Mouse (Mus musculus) 416B (cell line): Measurements from ENCODE around the gene Agap1.

Source experiments
- DNase-seq: peaks from one replicate; pipeline ENCODE4 v3.0.0; 2011; ENCODE audit warnings: low read depth

The Agap1 gene

DNA sequence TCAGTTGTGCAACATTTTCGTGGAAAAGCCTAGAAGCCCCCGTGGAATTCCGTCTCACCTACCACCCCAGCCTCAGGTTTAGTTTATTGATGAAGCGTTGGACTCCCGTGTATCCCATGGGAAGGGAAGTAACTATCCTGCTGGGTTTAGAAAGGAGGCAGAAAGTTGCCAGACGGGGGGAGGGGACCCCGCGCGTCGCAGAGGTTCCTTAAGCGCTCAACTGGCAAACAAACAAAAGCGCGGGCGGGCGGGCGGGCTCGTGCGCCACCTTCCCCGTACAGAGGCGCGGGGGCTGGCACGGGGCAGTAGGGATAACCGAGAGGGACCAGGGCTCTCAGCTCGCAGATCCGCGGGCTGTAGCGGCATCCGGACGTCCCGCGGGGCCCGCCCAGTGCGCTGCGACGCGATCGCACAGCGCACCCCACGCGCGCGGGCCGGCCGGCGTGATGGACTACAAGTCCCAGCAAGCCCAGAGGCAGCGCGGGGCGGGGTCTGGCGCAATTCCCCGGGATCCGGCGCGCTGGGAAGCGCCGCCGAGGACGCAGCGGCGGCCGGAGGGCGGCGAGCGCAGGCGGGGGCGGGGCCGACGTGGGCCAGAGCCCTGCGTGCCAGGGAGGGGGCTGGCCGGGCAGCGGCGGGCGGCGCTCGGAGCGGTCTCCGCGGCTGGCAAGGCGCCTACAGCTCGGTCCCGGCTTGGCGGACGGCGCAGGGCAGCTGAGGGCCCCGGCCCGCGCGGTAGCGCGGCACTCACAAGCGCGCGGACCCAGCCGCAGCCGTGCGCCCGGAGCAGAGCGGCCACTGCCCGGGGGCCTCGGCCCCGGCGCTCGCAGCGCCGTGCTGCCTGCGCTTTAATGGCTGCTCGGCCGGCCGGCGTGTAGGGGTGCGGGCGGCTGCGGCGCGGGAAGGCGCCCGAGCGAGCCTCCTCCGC is at the start of gene Agap1:
TSS of gene Agap1 (plus strand) at position 611 of the 928 bp plus-strand sequence.
- peak; percentile 82 for DNase-seq

DNA sequence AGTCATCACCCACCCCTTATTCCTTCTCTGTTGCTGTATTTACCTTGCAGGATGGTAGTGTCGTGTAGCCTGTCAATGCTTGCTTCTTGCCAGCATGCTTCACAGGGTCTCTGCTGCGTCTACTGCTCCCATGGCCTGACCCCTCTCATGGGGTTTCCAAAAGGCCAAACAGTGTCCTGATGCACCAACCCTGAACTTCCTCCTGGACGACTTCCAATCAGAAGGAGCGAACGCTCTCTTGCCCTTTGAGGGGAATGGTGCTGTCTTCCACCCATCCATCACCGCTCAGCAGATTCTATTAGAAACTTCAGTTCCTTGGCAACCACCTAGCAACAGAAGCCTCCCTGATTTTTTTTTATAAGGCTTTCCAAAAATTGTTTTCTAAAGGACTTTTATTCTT is 48.6 kb upstream of the Agap1 start:
- DNase-seq: no peak

DNA sequence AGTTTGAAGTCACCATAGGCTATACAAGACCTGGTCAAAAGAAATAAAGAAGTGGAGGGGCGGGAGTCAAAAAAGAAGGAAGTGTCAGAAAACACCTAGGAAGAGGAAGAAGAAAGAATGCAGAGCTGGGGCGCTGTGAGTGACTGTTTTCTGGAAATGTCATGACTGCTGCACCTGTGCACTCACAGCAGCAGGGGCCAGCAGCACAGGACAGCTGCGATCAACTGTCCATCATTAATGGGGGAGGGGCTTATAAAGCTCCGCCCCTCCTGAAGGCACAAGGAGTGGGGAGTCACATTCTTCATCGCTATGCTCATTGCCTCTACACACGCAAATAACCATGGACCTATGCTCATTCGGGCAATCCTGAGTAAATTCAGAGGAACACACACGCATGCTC is 46.6 kb upstream of the Agap1 start:
- DNase-seq: no peak

DNA sequence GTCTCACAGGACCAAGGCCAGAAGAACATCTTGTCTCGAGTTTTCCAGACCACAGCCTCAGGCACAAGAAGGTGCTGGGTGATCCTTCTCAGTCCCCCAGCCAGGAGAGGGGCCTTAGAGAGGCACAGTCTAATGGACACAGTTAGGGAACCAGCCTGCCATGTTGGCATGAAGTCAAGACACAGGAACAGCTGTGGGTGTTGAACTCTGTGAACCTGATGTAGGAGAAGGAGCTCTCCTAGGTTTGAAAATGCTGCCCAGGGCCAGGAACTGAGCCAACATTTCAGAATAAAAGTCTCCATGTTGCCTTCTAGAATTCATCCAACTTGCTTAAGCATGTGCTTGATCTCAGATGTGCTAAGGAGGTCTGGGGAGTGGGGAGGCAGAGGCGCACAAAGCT is 41.5 kb upstream of the Agap1 start:
- no peak for DNase-seq

DNA sequence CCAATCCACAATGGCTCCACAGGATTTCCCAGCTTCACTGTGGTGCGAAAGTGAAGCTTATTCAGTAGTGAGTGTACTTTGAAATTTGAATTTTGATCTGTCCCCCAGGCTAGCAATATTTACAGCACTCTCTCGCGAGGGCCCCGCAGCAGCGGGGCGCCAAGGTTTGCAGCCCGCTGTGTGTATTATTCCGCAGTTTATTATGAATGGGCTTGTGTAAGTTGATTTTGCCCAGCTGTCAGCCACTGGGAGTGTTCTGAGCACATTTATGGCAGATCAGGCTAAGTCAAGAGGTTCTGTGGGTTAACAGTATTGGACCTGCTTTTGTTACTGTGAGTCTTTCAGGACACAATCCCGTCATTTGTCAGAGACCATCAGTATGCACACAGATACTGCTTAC is 40.0 kb upstream of the Agap1 start:
- DNase-seq: no peak

DNA sequence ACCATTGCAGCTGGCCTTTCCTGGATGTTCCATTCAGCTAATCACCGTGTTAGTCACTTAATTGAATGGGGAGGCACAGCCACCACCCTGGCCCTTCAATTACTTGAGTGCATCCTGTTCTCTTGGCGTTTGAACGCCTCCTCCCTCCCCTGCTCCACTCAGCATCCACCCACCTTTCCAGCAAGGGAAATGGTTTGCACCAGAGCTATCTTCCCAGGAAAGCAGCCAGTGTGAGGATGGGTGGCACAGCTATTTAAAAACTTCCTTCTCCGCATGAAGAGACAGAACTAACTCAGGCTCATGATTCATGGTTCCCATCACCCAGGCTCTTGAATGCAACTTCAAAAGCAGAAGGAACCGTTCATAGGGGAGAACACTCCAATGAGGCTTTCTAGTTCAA is 37.7 kb upstream of the Agap1 start:
- no peak for DNase-seq

DNA sequence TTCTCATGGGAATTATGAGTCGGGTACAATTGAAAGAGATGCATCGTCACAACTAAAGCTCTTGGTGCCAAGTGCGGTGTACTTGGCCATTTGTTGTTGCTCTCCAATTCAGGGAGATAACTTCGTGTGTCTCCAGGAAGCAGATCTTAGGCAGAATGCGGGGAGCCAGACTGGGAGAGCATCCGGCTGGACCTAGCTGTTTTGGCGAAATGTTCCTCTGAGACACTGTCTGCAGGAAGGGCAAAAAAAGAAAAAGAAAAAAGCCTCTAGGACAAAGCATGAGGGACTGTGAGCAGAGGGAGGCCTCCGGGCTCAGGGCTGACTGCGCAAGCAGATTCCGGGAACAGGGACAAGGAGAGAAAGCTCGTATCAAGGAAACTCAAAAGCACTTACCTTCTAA is 34.0 kb upstream of the Agap1 start:
- DNase-seq: no peak

DNA sequence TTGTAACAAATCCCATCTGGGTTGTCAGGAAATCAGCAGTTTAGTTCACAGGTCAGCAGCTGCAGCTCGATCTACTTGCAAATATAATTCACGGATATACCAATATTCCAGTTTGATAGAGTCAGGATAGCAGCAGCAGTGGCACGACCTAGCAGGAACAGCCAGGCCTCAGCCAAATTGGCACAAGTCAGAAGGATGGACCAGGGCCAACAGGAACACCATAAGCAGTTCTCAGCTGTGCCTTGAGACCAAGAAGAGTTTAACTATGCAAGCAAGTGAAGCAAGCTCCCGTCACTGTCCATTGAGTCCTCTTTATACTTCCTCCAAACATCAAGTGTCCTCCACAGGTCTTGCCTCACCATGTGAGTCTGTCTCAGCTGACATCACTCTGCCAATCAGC is 33.2 kb upstream of the Agap1 start:
- no peak for DNase-seq

DNA sequence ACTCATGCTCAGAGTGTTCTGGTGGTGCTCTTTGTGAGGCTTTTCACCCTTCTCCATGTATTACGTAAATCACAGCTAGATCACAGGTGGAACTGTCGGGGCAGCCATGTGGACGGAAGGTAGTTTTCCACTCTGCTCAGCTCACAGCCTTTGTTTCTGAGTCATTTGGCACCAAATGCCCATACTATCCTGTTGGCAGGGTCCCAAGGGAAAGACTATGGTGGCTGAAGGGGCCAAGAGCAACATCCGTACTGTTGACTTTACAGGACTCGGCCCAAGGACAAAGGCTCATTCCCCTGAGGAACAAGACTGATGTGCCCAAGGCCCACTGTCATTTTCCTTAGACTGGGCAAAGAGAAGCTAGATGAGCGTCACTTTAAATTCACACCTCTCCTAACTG is 30.0 kb upstream of the Agap1 start:
- DNase-seq: no peak

DNA sequence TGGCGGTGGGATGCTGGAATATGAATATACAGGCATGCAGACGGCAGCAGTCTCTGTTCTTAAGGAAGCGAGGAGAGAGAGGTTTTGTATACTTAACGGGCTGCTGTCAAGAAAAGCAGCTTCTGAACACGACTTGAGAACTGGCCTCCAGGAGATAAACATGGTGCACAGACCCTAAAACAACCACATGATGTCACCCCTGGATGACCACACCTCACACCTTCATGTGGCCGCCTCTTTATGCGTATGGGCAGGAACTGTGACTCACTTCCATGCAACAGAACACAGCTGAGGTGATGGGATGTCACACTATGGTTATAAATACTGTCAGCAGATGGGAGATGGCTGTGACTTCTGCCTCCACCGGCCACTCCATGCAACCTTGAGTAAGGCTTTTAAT is 28.5 kb upstream of the Agap1 start:
- peak; percentile 33 for DNase-seq

DNA sequence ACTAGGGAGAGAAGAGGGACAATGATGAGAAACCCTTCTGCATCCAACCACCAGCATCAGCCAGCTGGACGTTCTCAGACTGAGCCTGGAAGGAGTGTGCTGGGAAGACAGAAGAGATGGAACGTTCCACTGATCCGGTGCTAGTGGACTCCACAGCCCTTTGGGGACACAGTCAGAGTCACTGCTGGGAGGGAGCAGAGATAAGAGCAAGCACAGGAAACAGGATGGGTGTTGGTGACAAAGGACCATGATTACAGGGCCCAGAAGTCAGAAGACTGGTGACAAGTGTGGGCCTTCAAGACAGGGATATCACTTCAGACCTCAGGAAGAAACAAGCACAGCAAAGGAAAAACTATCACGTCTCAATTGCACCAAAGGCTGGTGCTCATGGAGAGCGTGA is 25.9 kb upstream of the Agap1 start:
- no peak for DNase-seq

DNA sequence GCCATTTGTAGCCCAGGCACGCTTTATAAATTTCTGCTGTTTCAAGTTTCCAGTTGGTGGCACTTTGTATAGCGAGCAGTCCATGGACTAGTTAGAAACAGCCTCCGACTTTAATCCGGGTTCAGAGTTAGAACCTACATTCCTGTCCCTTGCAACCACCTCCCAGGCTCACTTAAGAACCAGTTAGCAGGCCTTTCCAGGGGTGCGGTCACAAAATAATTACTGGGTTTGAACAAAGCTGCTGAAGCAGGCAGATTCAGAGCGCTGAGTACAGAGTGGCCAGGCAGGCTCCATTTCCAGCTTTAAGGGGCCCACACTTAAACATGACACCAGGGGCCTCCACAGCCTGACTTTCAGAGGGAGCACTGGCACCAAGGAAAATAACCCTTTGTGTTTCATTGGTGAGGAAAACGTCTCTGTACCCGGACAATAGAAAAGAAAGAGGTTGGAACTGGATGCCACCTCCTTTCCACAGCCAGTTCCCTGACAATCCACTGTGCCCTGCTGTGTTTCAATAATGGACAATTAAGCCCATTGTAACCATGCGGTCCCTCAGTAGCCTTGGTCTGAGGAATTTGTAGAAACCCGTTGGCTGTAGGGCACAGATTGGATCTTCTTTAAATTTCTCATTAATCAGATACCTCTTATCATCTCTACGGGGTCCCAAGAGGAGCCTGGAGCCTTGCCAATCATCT is 24.5 kb upstream of the Agap1 start:
- no peak for DNase-seq

DNA sequence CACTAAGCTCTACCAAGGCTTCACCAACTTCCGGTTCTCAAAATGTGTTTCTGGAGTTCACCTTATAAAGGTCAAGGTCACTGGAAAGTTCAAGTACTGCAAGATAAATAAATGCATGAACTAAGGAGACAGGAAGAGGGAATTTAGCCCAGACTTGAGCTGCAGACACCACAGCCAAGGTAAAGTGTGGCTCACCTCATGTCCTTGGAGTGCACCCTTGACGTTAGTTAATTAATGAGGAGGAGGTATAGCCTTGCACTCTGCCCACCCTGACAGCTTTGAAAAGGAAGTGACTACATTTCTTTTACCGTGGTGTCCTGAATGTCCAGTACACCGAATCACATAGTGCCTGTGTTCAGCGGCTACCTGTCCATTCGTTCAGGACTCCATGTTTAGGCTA is 15.3 kb upstream of the Agap1 start:
- DNase-seq: peak; percentile 11

DNA sequence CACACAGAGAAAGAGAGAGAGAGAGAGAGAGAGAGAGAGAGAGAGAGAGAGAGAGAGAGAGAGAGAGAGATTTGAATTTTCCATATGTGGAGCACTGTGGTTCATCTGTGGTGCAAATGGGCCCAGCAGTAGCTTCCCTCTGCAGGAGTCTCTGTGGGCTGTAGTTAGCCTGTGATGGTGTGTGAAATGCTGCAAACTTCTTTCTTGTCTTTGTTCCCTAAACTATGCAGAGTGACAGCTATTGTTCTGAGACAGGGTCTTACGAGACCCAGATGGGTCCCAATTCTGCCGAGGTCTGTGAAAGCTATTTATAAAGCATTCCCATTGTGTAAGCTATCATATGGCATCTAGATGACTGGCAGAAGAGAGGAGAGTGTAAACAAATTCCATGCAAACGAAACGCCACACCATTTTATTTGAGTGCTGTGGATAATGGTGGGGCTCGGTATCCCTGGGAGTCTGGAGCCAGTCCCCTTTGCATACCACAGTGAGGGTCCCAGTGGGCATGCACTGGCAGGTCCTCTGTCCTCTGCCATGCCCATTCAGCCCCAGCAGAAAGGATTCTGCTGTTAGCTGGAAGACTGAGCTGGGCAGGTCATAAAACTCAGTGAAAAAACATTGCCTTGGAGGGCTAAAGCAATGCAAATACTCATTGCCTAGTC is 13.2 kb upstream of the Agap1 start:
- no peak for DNase-seq

DNA sequence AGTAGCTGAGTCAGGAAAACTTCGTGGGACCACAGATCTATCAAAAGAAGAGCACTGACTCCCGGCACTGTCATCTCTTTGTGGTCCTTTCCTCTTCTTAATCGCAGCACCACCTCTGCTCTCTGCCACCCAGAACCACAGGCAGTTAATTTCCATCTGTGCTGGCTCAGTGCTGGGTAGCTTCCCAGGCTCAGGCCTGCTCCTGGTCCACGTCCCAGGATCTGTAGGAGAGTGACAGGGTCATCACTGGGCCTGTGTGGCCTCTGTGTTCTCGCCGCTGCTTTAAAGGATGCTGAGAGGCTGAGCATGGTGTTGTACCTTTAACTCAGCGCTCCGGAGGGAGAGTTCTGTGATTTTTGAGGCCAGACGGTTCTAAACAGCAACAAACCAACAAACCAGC is 11.1 kb upstream of the Agap1 start:
- DNase-seq: no peak

DNA sequence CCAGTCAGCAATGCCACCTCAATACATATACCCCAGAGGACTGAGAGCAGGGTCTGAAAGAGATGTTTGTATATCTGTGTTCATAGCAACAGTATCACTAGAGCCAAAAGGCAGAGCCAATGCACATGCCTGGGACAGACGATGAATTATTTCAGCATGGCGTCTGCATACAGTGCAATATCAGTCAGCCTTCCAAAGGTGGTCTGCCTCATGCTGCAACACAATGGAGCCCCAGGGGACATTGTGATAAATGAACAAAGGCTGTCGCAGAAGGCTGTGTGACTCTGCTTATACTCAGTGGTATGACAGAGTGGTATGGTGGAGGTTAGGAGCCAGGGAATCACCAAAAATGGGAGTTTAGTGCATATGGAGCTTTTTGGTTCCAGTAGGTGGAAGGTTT is 10.6 kb upstream of the Agap1 start:
- DNase-seq: no peak

DNA sequence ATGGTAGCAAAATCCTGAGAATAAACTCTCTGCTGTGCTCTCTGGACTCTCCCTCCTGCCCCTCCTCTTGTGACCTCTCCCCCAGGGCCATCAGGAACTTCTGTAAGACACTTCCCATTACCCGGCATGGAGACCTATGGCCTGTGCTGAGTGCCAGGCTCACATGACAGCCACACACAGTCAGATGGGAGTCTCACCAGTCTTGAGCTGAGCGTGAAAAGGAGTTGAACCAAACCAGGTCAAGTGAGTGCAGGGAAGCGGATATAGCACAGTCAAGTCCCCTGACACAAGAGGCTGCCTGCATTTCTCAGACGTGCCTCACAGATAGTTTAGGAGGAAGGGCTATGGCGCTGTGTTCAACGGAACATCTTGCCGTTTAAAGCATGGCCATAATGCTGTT is 4.5 kb upstream of the Agap1 start:
- no peak for DNase-seq

DNA sequence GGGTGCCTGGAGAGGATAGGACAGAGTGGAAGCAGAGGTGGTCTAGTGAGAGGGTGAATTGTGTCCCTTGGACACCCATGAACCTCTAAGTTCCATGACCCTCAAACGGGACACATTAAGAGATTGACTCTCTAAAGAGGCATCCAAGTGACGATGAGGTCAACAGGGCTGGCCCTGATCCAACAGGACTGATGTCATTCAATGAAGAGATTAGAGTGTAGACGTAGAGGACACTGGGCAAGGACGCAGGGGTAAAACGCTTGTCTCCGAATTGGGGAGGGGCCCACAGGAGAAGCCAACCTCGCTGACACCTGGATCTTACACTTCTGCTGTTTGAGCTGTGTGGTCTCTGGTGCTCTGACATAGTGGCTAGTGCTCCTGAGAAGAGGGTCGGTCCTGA is 2.5 kb upstream of the Agap1 start:
- DNase-seq: no peak

DNA sequence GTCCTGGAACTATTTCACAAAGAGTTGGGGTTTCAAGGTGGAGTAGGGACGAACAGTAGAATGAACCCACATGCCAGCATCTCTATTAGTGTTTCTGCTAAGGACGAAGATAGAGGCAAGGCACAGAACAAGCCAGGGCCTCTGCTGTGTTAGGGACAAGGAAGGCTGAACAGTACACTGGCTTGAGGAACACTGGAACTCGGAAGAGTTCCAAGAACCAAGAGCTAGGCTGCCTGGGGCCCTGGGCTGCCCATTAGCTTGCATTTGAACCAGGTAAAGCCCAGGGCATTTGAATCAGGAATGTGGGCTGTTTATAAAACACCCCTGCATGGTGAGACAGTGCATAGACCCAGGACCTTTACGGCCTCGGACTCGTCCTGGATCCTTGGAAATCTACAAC is 940 bp upstream of the Agap1 start:
- DNase-seq: no peak

DNA sequence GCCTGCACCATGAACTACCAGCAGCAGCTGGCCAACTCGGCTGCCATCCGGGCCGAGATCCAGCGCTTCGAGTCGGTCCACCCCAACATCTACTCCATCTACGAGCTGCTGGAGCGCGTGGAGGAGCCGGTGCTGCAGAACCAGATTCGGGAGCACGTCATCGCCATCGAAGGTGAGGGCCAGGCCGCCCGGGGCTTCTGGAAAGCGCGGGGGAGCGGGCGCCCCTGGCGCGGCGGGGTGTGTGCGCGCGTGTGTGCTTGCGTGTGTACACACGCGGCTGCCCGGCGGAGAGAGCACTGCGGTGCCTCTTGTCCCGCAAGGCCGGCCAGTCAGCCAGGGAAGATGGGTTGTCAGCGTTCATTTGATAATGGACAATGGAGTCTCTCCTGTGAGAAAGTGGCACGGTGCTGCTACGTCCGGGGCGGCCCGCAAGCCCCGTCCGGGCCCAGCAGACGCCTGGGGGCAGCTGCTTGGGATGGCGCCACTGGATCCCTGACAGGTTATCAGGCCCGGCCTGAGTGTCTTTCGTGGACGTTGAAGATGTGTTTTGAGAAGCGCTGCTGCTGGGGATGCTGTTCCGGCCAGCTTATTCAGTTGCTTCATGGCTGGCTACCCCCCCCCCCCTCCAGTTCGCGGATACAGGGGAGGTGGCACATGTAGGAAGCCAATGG is 950 bp downstream of the Agap1 start:
- DNase-seq: peak; percentile 36

DNA sequence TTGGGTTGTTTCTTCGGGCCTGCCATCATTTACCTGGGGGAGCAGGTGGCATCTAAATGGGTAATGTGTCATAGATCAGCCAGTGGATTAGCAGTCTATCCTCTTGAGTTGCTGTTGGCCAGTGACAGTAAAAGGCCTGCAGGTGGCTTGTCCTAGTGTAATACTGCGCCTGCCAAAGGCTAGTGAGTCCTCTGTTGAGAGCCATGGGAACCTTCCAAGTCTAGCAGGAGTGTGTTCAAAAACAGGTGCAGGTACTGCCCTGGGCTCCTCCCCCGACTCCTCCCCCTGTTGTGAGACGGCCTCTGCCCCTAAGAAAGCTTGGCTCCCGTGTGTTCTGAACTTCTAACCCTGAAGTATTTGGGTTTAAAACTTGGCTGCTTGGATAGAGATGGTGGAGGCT is 1.9 kb downstream of the Agap1 start:
- peak; percentile 47 for DNase-seq
